Mouse (Mus musculus) stomach, adult 2 months (tissue): ENCODE results near the gene Lrrc31. TPM values are rescaled to one million over a fixed set of nuclear protein-coding genes. Genes with fewer than 3 reads are reported as not detected.

Source experiments
- polyA plus RNA-seq: library from polyadenylated mRNA; depleted of rRNA; stranded (reverse); fragments of >200 nt; gene quantifications from 2 replicates; pipeline ENCODE4 v1.2.3, GENCODE M21; 2012; rRNA removed

Lrrc31 gene
- polyA plus RNA-seq: 1.5 and 2.6 TPM in 2 replicates

DNA sequence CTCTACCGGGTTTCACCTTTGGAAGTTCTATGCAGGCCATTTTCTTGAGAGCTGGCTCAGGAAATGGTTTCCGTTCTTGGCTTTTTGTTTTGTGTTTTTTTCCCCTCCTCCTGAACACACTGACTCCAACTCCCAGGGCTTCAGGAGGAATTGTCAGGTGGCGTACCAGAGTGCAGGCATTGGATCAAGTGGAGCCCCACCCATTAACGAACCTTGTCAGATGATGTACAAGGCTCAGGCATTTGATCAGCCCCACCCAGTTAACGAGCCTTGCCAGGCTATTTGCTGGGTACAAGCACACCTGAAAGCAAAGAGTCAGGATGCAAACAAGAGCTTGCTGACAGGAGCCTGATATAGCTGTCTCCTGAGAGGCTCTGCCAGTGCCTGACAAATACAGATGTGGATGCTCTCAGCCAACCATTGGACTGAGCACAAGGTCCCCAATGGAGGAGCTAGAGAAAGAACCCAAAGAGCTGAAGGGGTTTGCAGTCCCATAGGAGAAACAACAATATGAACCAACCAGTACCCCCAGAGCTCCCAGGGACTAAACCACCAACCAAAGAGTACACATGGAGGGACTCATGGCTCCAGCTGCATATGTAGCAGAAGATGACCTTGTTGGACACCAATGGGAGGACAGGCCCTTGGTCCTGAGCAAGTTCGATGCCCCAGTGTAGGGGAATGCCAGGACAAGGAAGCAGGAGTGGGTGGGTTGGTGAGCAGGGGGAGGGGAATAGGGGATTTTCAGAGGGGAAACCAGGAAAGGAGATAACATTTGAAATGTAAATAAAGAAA lies at the start of gene Lrrc31:
Gene Lrrc31 (minus strand): TSS at position 133 of the 795 bp plus-strand sequence.

GRCm38 (mm10) chr3:30746006-30746405 lies 46.4 kb upstream of the Lrrc31 start, which contains the start of gene Samd7:
Gene Samd7, plus strand, starts transcription at chr3:30746293.

DNA sequence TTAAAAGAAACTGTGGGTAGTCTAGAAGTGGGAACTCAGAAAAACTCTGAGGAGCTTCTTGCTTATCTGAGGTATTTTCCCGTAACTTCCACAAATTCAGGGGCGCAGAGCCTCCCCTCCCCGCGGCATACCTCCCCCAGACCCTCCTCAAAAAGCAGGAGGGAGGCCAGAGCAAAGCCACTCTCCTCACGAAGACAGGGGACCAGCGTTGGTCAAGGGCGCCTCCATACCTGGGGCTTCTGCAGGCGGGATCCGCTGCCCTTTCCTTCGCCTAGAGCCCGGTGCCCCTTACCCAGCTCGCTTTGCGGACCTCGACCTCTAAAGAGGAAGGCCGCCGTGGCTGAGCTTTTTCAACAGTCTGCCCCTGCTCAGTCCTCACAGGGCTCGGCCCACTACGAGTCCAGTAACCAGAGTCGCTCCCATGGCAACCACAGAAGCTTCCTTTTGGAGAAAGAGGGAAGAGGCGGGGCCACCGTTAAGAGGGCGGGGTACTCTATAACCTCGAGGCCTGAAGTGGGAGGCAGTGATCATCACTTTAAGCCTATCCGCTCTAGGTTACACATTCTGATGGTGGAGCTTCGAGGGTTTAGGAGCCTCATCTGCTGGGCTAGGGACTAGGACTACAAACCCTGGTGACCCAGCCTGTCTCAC lies 52.1 kb downstream of the Lrrc31 start, which contains the start of gene Lrrc34:
Gene Lrrc34 (minus strand): TSS at position 430 of the 651 bp plus-strand sequence.

GRCm38 (mm10) chr3:30644207-30644606 lies 55.4 kb downstream of the Lrrc31 start, which contains the start of gene Lrriq4:
Gene Lrriq4, plus strand, starts transcription at chr3:30644507.

Other genes starting within 250 kb of the Lrrc31 start
- gene Mecom, start 151.8 kb downstream of the Lrrc31 start, polyA plus RNA-seq: 5.2 and 8.6 TPM in 2 replicates
- not detected in 2 replicates for gene Actrt3, start 99.9 kb downstream of the Lrrc31 start, polyA plus RNA-seq
- 1.5 and 3.3 TPM in 2 replicates for gene Mynn, start 97.8 kb downstream of the Lrrc31 start, polyA plus RNA-seq
- gene Lrriq4, start 55.3 kb downstream of the Lrrc31 start, polyA plus RNA-seq: not detected in 2 replicates
- not detected in 2 replicates for gene Lrrc34, start 52.0 kb downstream of the Lrrc31 start, polyA plus RNA-seq
- not detected in 2 replicates for gene Samd7, start 46.5 kb upstream of the Lrrc31 start, polyA plus RNA-seq
- 3.8 and 5.9 TPM in 2 replicates for gene Sec62, start 93.0 kb upstream of the Lrrc31 start, polyA plus RNA-seq
- 5.9 and 6.6 TPM in 2 replicates for gene Gpr160, start 156.1 kb upstream of the Lrrc31 start, polyA plus RNA-seq